Mouse (Mus musculus) left cerebral cortex, postnatal 4 days (tissue): Measurements from ENCODE around the gene Nin. TPM values are rescaled to one million over a fixed set of nuclear protein-coding genes. Genes with fewer than 3 reads are reported as not detected.
A peak's percentile ranks its signal among the peaks of the same experiment; 100 is the strongest.

ENCODE experiments used
- DNase-seq: peaks from one replicate; pipeline ENCODE4 v3.0.0-alpha.2; 2022
- intact Hi-C: fragments of 180-260 bp; cut with DNase I; formaldehyde crosslinking; loops from one replicate; pipeline ENCODE4 v1.15.1; 2025
- total RNA-seq, 2 experiments: library from RNA; stranded (reverse); gene quantifications; 2 replicates each; pipeline ENCODE4 v1.2.3; 2021

Nin gene
- total RNA-seq, 2 experiments from 2014 or later = 86.3 to 88.1 TPM

GRCm38 (mm10) chr12:70026233-70026632 is 87.3 kb downstream of the Nin start:
- DNase-seq = no peak
- intact Hi-C loops = no loop called here

- DNase-seq = no peak
- intact Hi-C loops = no loop called here
These were observed 88.1 kb downstream of the Nin start for GRCm38 (mm10) chr12:70025431-70025830.

- no peak for DNase-seq
- intact Hi-C loops = no loop called here
These were observed 89.9 kb downstream of the Nin start for GRCm38 (mm10) chr12:70023580-70023979.

GRCm38 (mm10) chr12:70018153-70018552 is 95.4 kb downstream of the Nin start:
- intact Hi-C loops = no loop called here
- DNase-seq = no peak

GRCm38 (mm10) chr12:70015936-70016335 is 97.6 kb downstream of the Nin start:
- no peak for DNase-seq

GRCm38 (mm10) chr12:70011681-70012080 is 101.8 kb downstream of the Nin start:
- intact Hi-C loops = no loop called here
- DNase-seq = no peak

More at GRCm38 (mm10) chr12:70015936-70016335, 97.6 kb downstream of the Nin start:
- intact Hi-C loops = no loop called here

- intact Hi-C loops = no loop called here
- no peak for DNase-seq
These were observed 103.2 kb downstream of the Nin start for GRCm38 (mm10) chr12:70010356-70010755.

- no peak for DNase-seq
- intact Hi-C loops = no loop called here
These were observed 108.4 kb downstream of the Nin start for GRCm38 (mm10) chr12:70005103-70005502.

- intact Hi-C loops = no loop called here
- no peak for DNase-seq
These were observed 115.1 kb downstream of the Nin start for GRCm38 (mm10) chr12:69998186-69998983.

- intact Hi-C loops = no loop called here
- no peak for DNase-seq
These were observed 118.1 kb downstream of the Nin start for GRCm38 (mm10) chr12:69995382-69995781.

GRCm38 (mm10) chr12:69986786-69987497 is 126.6 kb downstream of the Nin start, which contains the start of gene Sav1:
Gene Sav1, minus strand, starts transcription at chr12:69987002.
- peak; percentile 81 for DNase-seq
- intact Hi-C loops = loop anchor here (5.0 kb wide), 1 partner anchor 780 kb away; no protein-coding TSS in a partner anchor

GRCm38 (mm10) chr12:69986241-69986762 is 127.2 kb downstream of the Nin start:
- DNase-seq = peak; percentile 17
- intact Hi-C loops = loop anchor here (5.0 kb wide), 1 partner anchor 781 kb away; no protein-coding TSS in a partner anchor

GRCm38 (mm10) chr12:69985546-69985945 is 128.0 kb downstream of the Nin start:
- DNase-seq = no peak
- intact Hi-C loops = loop anchor here (5.0 kb wide), 1 partner anchor 782 kb away; no protein-coding TSS in a partner anchor

GRCm38 (mm10) chr12:69982874-69983273 is 130.6 kb downstream of the Nin start:
- DNase-seq = no peak
- intact Hi-C loops = no loop called here

- no peak for DNase-seq
- intact Hi-C loops = no loop called here
These were observed 136.0 kb downstream of the Nin start for GRCm38 (mm10) chr12:69977376-69977998.

GRCm38 (mm10) chr12:69976688-69977087 is 136.8 kb downstream of the Nin start:
- intact Hi-C loops = no loop called here

GRCm38 (mm10) chr12:69973666-69974065 is 139.9 kb downstream of the Nin start:
- intact Hi-C loops = no loop called here
- DNase-seq = no peak

More at GRCm38 (mm10) chr12:69976688-69977087, 136.8 kb downstream of the Nin start:
- no peak for DNase-seq

GRCm38 (mm10) chr12:69968154-69968553 is 145.4 kb downstream of the Nin start:
- intact Hi-C loops = no loop called here
- DNase-seq = peak; percentile 19

- intact Hi-C loops = no loop called here
- DNase-seq = no peak
These were observed 146.4 kb downstream of the Nin start for GRCm38 (mm10) chr12:69967112-69967511.

- no peak for DNase-seq
- intact Hi-C loops = no loop called here
These were observed 147.4 kb downstream of the Nin start for GRCm38 (mm10) chr12:69966071-69966470.

- intact Hi-C loops = no loop called here
- DNase-seq = no peak
These were observed 147.9 kb downstream of the Nin start for GRCm38 (mm10) chr12:69965644-69966043.
